Comparison of ENCODE assay signal across 8 mouse cellular contexts in genomic region chr1:89467321-89468069, GRCm38 (mm10). TPM values are rescaled to one million over a fixed set of nuclear protein-coding genes. Genes with fewer than 3 reads are reported as not detected.
DNase-seq lines count a peak whose midpoint lies in the region; ATAC-seq and TF ChIP-seq lines count a peak whose summit lies in the region.

No protein-coding gene starts in this region.

- H3K4me3 ChIP-seq in kidney, embryonic 15.5 days (replicated peaks), result no peak overlapping the region
- H3K4me3 ChIP-seq in embryonic facial prominence, embryonic 14.5 days (ENCODE audit: low read depth, low read length), result no peak overlapping the region
- no peak overlapping the region for H3K4me3 ChIP-seq in kidney, postnatal 0 days (replicated peaks; ENCODE audit: low read depth, low read length)

- H3K27ac ChIP-seq in kidney, embryonic 15.5 days, result peak overlapping the region; percentile 81
- H3K27ac ChIP-seq in embryonic facial prominence, embryonic 14.5 days (replicated peaks; ENCODE audit: low read depth, low read length), result no peak overlapping the region
- peak overlapping the region; percentile 60 for H3K27ac ChIP-seq in kidney, postnatal 0 days

- H3K9ac ChIP-seq in kidney, embryonic 15.5 days, result no peak overlapping the region
- no peak overlapping the region for H3K9ac ChIP-seq in embryonic facial prominence, embryonic 14.5 days (ENCODE audit: low read depth, low read length)
- H3K9ac ChIP-seq in kidney, postnatal 0 days (ENCODE audit: low read depth, low read length), result no peak overlapping the region

- no peak for DNase-seq in kidney, adult 9 months
- peak; percentile 58 for DNase-seq in embryonic facial prominence, embryonic 14.5 days (ENCODE audit: low spot score)
- DNase-seq in kidney, postnatal 0 days (ENCODE audit: low spot score), result peak; percentile 73
- peak; percentile 84 for DNase-seq in lung, postnatal 14 days
- DNase-seq in cerebellum, adult 9-11 months, result no peak
- no peak for DNase-seq in natural killer cell, adult 2 months (ENCODE audit: low spot score in 2 of 2)

- peaks cover 74% of the 10 kb centered on the region for H3K4me1 ChIP-seq in kidney, embryonic 15.5 days
- H3K4me1 ChIP-seq in embryonic facial prominence, embryonic 14.5 days (ENCODE audit: control insufficient read depth, insufficient read depth, low read length), result peaks cover 54% of the 10 kb centered on the region
- peaks cover 22% of the 10 kb centered on the region; the same call in 1 of the 2 replicates for H3K4me1 ChIP-seq in kidney, postnatal 0 days (replicated peaks; ENCODE audit: insufficient read depth, low read length)

- 16% methylated on average over 6 of the region's 6 CpGs for WGBS in kidney, embryonic 15.5 days
- WGBS in embryonic facial prominence, embryonic 14.5 days, result 26% methylated on average over 6 of the region's 6 CpGs
- WGBS in kidney, postnatal 0 days, result 20% methylated on average over 6 of the region's 6 CpGs

- no peaks in the 10 kb centered on the region for H3K27me3 ChIP-seq in kidney, embryonic 15.5 days
- no peaks in the 10 kb centered on the region for H3K27me3 ChIP-seq in embryonic facial prominence, embryonic 14.5 days (replicated peaks; ENCODE audit: control insufficient read depth, insufficient read depth, low read length)
- H3K27me3 ChIP-seq in kidney, postnatal 0 days (ENCODE audit: insufficient read depth, low read length), result no peaks in the 10 kb centered on the region

- peak overlapping the region; percentile 33 for H3K4me2 ChIP-seq in kidney, embryonic 15.5 days
- no peak overlapping the region for H3K4me2 ChIP-seq in embryonic facial prominence, embryonic 14.5 days (ENCODE audit: low read depth, low read length)
- H3K4me2 ChIP-seq in kidney, postnatal 0 days (ENCODE audit: low read length), result peak overlapping the region; percentile 12; the same call in 1 of the 2 replicates

- no peaks in the 10 kb centered on the region for H3K9me3 ChIP-seq in kidney, embryonic 15.5 days (replicated peaks)
- no peaks in the 10 kb centered on the region for H3K9me3 ChIP-seq in embryonic facial prominence, embryonic 14.5 days (ENCODE audit: control insufficient read depth, low read length)
- no peaks in the 10 kb centered on the region for H3K9me3 ChIP-seq in kidney, postnatal 0 days (replicated peaks; ENCODE audit: low read length)

- ATAC-seq in kidney, embryonic 15.5 days (replicated peaks; ENCODE audit: low FRiP score), result peak; percentile 67
- peak; percentile 11; the same call in 1 of the 2 replicates for ATAC-seq in embryonic facial prominence, embryonic 14.5 days (ENCODE audit: low read depth)
- peak; percentile 47 for ATAC-seq in kidney, postnatal 0 days (replicated peaks; ENCODE audit: low FRiP score, low read depth)
- no peak for ATAC-seq in frontal cortex, adult (ENCODE audit: low TSS enrichment)

- H3K36me3 ChIP-seq in kidney, embryonic 15.5 days, result no peaks in the 10 kb centered on the region
- no peaks in the 10 kb centered on the region for H3K36me3 ChIP-seq in embryonic facial prominence, embryonic 14.5 days (ENCODE audit: control insufficient read depth, insufficient read depth, low read length)
- H3K36me3 ChIP-seq in kidney, postnatal 0 days (ENCODE audit: insufficient read depth, low read length), result no peaks in the 10 kb centered on the region

- no peak for TF ChIP-seq CTCF in kidney, postnatal 0 days (IDR thresholded peaks at IDR 0.05; ENCODE audit: low read depth)

RNA-seq across cellular contexts. Expression of gene Agap1, which starts 12.9 kb away (rescaled TPM):
- polyA plus RNA-seq in kidney, embryonic 15.5 days (2015; fragmentation: Nextera tagmentation; extraction: Ambion mirVana), result 10.8 and 11.3 TPM in 2 replicates
- polyA plus RNA-seq in embryonic facial prominence, embryonic 14.5 days (2014; fragmentation: Nextera tagmentation; extraction: Ambion mirVana), result 19.9 and 20.2 TPM in 2 replicates
- 8.5 and 8.7 TPM in 2 replicates for polyA plus RNA-seq in kidney, postnatal 0 days (2015; fragmentation: Nextera tagmentation; extraction: Ambion mirVana)

Comparison
In these comparisons a context has a peak if more than half of its experiments do, and no peak if none do; other contexts are left out.
1. DNase-seq: peak in embryonic facial prominence, embryonic 14.5 days (single experiment), kidney, postnatal 0 days (single experiment) and lung, postnatal 14 days (single experiment); none in kidney, adult 9 months (single experiment), cerebellum, adult 9-11 months (single experiment) and natural killer cell, adult 2 months (0 of 2).